Mouse (Mus musculus) lung, postnatal 10 days (tissue): ENCODE results near the gene Tm4sf20.

Source experiments
- DNase-seq: peaks from one replicate; pipeline ENCODE4 v3.0.0; 2021

Tm4sf20 gene

DNA sequence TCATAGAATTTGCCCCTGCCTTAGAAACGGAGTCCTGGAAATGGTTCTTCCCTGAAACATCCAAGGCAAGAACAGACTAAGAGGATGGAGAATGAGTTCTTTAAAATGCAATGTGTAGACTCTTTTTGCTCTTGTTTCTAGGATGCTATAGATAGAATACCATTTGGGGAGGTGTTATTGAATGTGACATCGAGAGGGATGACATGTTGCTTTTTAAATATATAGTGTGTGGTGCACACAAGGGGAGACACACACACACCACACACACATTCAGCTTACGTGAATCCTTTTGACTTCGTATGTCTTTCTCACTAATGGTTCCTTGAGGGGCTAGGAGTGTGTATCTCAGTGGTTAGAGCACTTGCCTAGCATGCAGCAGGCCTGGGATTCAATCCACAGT is 7.0 kb upstream of the Tm4sf20 start:
- DNase-seq, result no peak

DNA sequence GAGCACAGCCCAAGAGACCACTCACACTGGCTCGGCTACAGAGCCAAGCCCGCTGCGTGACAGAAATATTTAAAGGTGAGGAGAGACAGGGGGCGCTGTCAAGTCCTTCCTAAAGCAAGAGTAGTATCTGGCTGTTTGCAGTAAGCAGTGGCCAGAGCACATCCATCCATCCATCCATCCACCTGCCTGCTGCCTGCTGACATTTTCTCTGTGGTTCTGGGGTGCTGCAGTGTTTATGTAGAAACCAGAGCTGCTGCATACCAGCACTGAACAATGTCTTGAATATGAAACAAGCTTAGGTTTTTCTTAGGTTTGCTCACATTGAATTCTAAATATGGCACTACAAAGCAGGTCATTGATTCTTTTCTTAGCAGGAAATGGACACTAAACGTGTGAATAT is 4.9 kb upstream of the Tm4sf20 start:
- no peak for DNase-seq

DNA sequence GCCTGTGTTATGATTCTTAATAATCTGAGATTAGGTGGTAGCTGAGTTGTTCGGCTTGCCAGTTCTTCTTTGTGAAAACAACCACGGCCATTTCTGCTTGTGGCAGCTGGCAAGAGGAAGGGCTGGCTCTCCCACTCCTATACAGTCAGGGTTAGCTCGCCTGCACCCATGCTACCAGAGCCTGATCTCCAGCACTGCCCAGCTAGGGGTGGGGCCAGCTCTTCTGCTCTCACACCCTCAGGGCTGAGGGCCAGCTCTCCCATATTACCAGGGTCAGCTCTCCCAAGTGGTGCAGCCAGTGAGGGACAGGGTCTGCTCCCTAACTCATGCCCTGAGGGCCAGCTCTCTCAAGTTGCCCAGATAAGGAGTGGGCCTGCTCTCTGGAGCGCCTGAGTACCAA is 4.2 kb upstream of the Tm4sf20 start:
- no peak for DNase-seq

DNA sequence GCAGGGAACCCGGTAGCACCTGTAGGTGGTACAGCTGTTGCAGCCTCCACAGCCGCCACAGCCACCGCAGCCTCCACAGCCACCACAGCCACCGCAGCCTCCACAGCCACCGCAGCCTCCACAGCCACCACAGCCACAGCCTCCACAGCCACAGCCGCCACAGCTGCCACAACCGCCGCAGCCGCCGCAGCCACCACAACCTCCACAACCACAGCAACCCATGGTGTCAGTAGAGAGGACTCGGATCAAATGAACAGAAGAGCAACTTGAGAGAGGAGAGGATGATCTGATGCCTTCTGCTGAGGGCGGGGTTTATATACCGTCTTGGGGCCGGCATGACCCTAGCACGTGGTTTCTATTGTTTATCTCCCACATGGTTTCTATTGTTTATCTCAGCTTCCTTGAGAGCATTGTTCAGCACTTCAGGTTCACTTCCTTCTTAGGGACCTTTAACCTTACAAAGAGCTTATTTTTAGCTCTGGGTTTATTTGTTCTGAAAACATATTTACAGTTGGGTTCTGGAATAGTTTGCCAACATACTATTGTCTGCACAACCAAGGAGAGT is 2.8 kb upstream of the Tm4sf20 start, which contains the start of gene Gm47791:
TSS of gene Gm47791 (minus strand) at position 222 of the 565 bp plus-strand sequence.
- DNase-seq, result no peak

DNA sequence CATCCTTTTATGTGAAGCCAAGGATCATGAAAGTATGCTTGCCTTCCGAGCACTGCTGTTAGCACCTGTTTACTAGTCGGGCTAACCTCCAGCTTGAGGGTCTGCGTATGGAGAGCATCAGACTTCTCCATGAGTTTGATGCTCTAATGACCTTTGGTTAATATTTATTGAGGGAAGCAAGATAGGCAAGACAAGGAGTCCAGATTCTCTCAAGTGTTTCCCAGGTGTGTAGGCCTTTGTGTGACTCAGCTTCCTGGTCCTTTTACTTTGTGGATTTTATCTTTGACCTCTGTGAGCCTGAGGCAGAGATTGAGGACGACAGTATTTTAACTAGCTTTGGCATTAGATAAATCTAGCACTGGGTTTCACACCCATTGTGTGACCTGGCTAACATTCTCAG is 1.6 kb downstream of the Tm4sf20 start:
- no peak for DNase-seq

DNA sequence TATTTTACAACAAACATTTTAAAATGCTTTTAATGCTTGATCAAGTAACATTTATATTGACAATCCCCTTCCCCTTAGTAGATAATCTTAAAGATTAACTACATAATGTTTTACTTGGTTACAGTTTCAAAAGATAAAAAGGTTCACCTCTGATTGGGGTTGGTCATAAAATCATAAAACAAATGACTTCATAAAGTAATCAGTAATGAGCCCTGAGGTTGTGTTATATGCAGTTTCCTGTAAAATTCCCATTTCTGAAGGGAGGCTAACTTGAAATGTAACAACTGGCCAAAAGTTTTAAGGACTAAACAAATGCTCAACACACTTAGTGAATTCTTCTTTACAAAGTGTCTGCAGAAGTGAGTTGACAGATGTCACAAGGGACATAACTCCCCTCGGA is 2.0 kb downstream of the Tm4sf20 start:
- DNase-seq, result no peak

DNA sequence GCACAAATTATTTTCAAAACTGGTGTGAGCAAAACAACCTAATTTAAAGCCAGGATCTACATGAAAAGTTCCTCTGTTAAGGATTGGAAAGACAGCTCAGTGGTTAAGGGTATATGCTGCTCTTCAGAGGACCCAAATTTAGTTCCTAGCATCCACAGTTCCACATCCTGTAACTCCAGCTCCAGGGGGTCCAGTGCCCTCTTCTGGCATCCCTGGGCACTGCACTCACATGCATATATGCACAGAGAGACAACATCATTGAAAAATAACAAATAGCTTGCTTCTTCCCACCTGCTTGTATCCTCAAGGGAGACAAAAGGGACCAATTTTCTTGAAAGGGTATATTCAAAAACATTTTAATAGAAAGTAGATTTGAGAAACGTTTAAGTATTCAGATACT is 6.0 kb downstream of the Tm4sf20 start:
- no peak for DNase-seq

DNA sequence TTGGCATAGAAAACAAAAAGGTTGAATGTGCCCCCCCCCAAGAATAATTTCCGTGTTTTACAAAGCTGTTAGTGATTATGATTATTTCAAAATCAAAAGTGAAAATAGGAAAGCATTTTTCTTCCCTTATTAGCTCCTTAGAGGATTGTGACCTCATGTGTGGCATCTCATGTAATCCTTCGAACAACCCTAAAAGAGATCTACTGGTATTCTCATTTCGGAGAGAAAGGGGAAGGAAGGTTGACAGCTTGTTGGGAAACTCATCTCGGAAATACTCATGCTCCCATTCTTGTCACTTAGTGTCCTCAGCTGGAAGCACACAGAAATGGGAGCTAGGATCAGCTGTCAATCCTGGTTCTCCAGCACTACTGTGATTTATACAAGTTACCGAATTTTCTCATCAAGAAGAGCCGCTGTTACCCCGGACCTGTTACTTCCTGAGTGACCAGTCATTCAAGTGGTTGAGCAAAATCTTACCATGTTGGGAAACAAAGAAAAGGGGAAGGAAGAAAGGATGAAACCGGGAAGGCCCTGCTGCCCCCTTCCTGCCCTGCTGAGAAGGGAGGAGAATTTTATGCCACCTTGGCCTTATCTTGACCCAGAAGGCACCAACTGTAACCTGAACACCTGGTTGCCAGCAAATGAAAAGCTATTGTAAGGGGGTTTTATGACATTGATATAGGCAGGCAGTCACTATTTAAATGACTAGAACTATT is 6.6 kb downstream of the Tm4sf20 start:
- no peak for DNase-seq

DNA sequence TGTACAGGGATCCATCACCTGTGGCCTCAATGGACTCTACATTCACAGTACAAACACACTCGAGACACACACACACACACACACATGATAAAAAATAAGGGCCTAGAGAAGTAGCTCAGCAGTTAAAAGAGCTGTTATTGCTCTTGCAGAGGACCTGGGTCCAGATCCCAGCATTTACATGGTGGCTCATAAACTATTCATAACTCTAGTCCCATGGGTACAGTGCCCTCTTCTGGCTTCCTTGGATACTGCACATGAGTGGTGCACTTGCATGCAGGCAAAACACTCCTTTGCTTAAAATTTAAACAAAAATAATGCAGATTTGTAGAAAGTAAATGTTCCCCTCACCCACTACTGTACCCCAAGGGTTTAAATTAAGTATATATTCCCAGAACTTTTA is 8.7 kb downstream of the Tm4sf20 start:
- DNase-seq, result no peak

DNA sequence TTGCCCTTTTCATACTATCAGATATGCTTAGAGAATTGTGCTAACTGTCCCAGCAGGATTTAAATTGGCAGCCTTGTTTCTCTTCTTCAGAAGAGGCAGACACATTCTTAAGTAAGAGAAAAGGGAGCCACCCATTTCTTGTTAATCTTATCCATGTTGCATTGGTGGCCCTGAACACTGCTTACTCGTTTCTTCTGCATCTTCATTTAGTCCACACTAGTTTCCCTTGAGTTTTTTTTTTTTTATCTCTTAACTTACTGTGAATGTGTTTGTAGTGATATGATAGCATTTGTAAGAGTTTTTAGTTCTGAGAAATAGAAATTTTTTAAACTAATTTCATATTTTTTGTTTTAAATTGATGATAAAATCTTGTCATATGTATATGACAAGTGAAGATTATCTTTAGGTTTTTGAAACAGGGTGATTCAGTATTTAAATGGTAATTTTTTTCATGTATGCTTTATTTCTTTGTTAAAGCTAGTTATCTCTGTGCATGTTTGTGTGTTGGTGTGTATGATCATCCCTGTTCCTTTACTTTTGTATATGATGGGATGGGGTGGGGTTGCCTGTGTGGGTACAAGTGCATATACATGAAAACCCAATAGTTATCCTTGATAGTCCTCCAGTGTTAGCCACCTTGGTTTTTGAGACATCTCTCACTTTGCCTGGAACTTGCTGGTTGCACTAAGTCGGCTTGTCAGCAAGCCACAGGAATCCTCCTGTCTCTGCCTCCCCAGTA is 20.4 kb downstream of the Tm4sf20 start:
- no peak for DNase-seq

DNA sequence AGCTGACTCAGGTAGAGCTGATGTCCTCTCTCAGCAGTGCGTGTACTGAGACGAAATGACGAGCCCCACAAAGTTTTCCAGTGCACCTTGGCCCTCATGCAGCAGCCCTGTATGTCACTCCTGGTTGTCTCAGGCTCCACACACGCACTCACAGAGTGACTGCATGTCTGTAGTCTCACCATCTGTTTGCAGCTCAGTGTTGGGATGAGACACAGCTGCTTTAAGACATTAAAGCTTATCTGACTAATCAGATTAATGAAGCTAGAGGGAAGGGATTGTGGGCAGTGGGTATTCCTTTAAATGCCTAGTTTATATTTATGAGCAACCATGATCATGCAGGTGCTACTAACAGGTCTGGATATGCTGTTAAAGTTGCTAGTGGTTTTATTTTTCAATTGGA is 21.9 kb downstream of the Tm4sf20 start:
- no peak for DNase-seq

DNA sequence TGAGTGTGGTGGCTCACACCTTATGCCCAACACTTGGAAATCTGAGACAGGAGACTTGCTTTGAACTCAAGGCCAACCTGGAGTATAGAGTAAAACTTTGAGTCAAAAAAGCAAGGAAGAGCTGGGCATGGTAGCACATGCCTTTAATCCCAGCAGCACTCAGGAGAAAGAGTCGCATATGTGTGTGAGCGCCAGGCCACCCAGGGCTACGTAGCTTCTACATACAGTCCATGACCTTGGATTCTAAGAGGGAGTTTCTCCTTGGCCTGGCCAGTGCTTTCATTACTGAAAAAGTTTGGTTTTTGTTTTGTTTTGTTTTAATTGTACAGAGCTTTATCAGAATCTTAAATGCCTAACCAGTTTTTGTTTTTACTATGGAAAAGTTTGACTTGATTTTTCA is 24.3 kb downstream of the Tm4sf20 start:
- DNase-seq, result no peak

DNA sequence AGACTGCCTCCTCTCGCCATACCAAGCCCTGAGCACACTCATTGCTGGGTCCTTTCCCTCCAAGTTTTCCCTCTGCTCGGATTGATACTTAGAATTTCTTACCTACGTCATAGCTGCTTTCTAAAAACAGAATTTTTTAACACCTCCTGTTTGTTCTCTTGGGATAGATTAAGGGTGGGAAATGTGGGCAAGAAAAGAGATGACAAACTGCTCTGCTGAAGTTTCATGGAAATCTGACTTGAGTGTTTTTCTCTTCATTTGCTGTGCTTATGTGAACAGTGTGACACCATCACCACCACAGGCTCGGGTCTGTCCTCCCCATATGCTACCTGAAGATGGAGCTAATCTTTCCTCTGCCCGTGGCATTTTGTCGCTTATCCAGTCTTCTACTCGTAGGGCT is 26.7 kb downstream of the Tm4sf20 start:
- no peak for DNase-seq

DNA sequence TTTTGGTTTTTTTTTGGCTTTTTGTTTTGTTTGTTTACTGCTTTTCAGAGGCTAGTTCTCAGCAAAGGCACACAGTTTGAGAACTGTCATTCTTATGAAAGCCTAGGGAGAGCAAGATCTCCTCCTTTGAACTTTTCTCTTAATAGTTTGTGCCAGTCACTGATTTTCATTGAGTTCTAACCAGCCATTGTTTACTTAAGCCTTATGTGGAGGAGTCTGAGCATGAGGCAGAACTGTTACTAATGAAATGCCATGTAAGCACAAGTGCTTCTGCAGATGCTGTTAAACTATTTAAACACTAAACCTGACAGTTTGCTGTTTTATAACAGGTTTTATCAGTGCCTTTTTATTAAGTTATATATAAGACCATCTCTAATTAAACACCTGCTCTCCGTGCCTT is 30.2 kb downstream of the Tm4sf20 start:
- no peak for DNase-seq

DNA sequence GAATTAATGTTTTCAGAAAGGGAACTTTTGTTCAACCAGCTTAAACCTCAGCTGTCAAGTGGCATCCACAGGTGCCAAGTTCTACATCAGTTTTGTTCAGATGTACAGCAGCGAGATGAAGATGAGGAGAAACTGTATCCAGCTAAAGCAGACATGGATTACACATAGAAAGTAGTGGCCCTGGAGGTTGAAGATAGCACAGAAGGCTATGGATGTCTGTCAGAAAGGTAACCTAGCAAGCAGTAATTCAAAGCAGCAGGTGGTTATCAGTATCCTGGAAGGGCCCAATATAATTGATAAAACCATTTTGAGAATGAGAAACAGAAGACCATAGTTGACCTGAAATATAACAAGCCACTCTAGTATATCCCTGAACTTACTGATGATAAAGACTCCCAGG is 34.9 kb downstream of the Tm4sf20 start:
- DNase-seq, result no peak

DNA sequence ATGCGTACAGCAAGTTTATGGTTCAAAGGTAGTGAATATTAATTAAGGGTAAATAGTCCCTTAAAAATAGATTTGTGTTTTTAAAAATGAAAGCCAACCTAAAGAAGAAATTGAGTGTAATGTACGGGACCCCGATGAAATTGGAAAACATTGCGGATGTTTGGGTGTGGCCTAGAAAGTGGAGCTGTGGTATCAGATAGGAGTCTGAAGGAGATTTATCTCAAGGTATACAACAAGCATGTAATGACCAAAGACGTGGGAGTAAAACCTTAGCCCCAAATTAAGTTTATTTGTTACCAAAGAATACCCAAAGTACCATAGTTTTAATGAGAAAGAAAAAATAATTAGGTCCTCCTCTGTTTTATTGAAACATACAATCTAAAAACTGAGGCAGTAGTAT is 41.8 kb downstream of the Tm4sf20 start:
- no peak for DNase-seq

DNA sequence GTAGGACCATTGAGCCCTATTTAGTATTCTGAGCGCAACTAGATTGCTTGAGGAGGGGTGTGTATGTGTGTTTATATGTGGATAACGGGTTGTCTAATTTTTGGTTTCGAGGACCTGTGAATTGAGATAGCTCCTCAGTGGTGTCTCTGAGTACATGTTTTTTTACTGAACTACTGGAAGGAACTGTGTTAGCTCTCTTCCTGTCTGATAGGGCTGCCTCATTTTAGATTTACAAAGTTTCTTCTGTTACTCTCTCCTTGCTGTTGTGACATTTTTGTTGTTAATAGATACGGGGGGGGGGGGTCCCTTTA is 42.4 kb downstream of the Tm4sf20 start:
- no peak for DNase-seq

DNA sequence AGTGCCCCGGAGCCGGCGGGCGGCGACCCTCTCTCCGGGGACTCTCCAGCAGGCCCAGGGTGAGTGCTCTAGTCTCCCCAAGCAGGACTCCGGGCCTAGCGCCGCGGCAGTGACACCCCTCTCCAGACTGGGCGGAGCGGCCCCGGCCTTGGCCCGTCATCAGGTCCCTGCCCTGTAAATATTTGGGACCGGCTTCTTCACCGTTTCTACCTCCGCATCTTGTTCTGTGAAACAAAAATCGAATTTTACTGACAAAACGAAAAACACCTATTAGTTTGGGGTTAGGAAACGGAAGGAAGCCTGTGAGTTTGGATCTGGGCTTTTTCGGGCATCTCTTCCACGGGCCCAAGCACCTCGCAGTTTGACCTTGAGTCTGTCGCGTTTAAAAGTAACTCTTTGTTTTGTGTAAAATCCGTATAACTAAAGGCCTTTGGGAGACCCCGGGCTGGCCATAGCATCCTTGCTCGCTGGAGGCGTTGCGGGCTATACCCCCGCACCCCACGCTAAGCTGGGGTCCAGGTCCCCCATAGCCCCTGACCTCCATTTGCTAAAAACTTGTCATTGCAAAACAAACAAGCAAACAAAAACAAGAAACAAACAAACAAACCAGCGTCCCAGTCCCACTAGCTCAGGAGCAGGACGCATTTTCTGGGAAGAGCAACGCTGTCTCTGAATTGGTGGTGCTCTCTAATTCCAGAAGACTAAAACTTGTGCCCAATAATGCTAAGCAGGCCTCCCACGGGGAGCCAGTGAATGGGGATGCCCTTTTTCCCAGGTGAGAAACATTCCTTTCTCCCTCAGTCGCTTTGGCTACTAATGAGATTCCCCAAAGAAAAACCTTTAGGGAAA is 43.0 kb downstream of the Tm4sf20 start:
- no peak for DNase-seq

DNA sequence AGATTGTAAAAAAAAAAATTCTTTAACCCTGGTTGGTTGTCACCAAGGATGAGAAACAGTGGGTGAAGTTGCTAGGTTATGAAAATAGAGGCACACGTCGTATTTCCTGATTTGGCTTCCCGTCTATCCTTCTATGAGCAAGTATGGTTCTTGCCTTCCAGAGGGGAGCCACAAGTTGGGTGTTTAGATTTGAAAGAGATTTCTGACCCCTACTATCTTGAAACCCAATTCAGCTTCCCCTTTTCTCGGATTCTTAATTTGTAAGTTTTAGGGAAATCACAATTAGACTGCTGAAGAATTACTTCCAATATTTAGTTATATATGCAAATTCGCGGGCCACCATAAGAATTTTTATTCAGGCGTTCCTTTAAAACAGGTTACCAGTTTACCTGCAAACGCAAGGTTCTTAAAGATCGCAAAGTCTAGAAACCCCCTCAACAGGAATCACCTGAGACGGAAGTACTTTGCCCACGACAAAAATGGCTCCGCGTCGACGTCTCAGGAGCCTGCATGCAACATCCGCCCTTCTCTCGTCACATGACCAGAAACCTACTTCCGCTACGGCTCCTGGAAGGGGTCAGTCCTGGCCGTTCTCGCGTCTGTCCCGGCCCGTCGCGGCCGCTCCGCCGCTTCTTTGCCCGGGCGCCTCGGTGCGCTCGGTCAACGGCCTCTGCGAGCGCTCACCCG is 43.8 kb downstream of the Tm4sf20 start, which contains the start of gene Mff:
TSS of gene Mff (plus strand) at position 552 of the 687 bp plus-strand sequence.
- peak; percentile 96 for DNase-seq

DNA sequence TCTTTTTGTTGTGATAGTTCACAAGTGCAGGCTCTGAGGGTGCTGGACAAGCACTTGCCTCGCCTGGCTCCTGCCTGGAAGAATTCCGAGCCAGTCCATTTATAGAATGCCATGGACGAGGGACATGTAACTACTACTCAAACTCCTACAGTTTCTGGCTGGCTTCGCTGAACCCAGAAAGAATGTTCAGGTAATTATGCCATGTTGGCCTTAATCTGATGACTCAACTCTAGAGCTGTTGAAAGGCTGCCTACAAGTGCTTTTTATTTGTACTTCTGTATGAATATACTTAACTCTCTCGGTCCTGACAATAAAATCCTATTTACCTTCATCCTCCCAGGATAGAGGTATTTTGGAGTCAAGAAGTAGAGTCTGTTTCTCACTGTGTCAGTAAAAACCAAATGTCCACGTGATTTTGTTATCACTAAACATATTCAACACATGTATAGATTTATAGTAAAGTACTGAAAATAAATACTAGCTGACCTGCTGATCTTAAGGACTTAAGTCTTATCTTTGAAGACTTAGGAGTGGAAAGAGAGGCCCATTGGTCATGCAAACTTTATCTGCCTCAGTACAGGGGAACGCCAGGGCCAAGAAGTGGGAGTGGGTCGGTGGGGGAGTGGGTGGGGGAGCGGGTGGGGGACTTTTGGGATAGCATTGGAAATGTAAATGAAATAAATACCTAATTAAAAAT is 50.3 kb downstream of the Tm4sf20 start:
- DNase-seq, result peak; percentile 7
